Mouse (Mus musculus): Measurements from ENCODE around the gene Npl.

The Npl gene

GRCm38 (mm10) chr1:153549536-153550199 is at the start of gene Npl:
Npl (minus strand) TSS chr1:153550045.
- peak; percentile 58; the same call in 1 of the 2 replicates for ATAC-seq (ENCODE audit: insufficient number of reproducible peaks, low FRiP score, low TSS enrichment)

GRCm38 (mm10) chr1:153599302-153600045 is 49.6 kb upstream of the Npl start:
- ATAC-seq (ENCODE audit: insufficient number of reproducible peaks, low FRiP score, low TSS enrichment) = no peak

DNA sequence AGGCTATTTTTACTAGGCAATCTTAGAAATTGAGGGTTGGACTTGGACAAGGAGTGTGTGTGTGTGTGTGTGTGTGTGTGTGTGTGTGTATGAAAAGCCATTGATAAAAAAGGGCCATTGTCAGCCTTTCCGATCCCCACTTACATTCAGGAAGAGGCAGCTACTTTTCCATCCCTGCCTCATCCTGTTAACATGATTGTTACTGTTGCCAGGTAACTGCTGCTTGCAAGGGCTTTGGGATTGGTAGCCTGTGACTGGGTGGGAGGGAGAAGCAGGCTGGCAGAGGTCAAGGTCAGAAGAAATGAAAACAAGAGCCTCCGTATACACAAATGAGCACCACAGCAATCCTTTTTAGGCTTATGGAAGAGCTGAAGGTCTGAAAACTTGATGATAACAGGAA is 48.9 kb upstream of the Npl start:
- no peak for ATAC-seq (ENCODE audit: insufficient number of reproducible peaks, low FRiP score, low TSS enrichment)

GRCm38 (mm10) chr1:153593678-153594077 is 43.8 kb upstream of the Npl start:
- ATAC-seq (ENCODE audit: insufficient number of reproducible peaks, low FRiP score, low TSS enrichment) = no peak

- no peak for ATAC-seq (ENCODE audit: insufficient number of reproducible peaks, low FRiP score, low TSS enrichment)
Observed at GRCm38 (mm10) chr1:153590176-153590734, 40.4 kb upstream of the Npl start.

DNA sequence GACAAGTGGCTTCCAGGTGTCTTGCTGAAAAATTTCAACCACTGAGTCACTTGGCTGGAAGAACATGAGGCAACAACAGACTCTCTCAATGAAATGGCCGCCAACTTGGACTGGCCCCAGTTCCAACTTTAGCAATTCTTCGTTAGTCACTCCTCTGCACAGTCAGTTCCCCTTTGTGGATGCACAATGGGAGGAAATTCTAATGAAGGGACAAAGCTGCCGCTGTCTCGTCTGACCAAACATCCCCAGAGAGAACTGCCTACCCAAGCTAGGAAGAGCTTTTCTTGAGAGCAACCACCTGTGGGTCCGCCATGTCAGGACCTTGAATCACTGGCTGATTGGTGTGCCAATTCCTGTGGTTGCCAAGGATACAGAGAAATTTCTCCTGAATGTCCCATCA is 38.1 kb upstream of the Npl start:
- no peak for ATAC-seq (ENCODE audit: insufficient number of reproducible peaks, low FRiP score, low TSS enrichment)

GRCm38 (mm10) chr1:153586826-153587225 is 37.0 kb upstream of the Npl start:
- no peak for ATAC-seq (ENCODE audit: insufficient number of reproducible peaks, low FRiP score, low TSS enrichment)

GRCm38 (mm10) chr1:153585752-153586151 is 35.9 kb upstream of the Npl start:
- no peak for ATAC-seq (ENCODE audit: insufficient number of reproducible peaks, low FRiP score, low TSS enrichment)

- no peak for ATAC-seq (ENCODE audit: insufficient number of reproducible peaks, low FRiP score, low TSS enrichment)
Observed at GRCm38 (mm10) chr1:153583189-153583588, 33.3 kb upstream of the Npl start.

DNA sequence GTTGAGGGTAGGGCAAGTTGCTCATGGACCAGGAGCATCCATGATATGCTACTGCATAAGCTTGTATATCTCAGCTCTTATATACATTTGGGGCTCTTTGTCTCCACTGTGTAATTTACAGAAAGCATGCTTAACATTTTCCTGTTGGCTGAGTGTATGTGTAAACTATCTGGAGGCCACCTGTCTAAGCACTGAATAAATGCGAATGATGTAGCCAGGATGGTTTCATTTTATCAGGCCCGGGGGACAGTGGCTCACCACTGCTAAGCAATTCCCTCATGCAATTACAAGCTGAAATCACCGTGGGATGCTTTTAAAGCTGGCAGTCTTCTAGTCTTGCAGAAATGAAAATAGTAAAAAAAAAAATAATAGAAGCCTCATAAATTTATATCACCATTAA is 24.9 kb upstream of the Npl start:
- ATAC-seq (ENCODE audit: insufficient number of reproducible peaks, low FRiP score, low TSS enrichment) = no peak

GRCm38 (mm10) chr1:153572271-153573043 is 22.6 kb upstream of the Npl start:
- ATAC-seq (ENCODE audit: insufficient number of reproducible peaks, low FRiP score, low TSS enrichment) = no peak

DNA sequence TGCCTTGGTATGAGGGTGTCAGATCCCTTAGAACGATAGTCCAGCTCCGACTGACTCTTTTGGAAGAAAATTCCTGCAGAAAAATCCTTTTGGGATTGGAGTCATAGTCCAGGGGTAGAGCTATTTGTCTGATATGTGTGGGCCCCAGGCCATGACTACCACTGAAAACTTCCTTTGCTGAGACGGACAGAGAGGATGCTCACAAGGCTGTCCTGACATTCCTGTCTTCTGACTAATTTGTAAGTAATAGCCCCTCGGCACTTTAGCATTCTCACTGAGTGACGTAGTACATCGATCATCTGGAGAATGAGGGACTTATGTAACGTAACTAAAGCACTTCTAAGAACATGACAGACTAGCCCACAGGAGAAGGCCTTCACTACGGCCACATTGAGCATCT is 15.9 kb upstream of the Npl start:
- no peak for ATAC-seq (ENCODE audit: insufficient number of reproducible peaks, low FRiP score, low TSS enrichment)

DNA sequence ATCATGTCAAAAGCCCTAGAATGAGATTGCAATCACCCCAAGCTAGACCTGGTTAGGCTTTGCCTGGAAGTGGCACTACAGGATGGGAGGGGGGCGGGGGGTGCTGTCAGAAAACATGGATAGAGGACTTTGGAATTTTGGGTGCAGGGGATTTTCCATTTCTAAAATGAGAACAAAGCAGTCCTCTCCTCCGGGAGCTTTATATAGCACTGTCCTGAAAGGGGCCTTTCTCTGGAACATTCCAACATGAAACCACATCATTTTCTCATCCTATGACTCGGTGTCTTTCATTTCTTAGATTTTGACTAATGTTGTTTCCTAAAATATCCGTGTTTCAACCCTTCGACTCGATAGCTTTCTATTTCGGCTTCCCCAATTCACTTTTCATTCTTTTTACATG is 14.9 kb upstream of the Npl start:
- no peak for ATAC-seq (ENCODE audit: insufficient number of reproducible peaks, low FRiP score, low TSS enrichment)

DNA sequence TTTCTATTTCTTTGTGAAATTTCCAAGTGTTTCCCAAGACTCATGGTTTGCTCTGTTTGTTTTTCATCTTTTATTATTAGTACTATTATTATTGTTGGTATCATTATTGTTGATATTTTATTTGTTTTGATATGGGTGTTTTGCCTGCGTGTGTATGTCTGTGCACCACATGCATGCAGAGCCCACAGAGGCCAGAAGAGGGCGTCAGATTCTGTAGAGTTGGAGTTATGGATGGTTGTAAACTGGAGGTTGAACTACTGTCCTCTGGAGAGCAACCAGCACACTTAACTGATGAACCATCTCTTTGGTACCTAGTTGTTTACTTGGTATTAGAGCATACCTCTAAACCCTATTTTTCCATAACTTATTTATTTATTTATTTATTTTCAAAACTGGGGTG is 13.8 kb upstream of the Npl start:
- no peak for ATAC-seq (ENCODE audit: insufficient number of reproducible peaks, low FRiP score, low TSS enrichment)

GRCm38 (mm10) chr1:153560805-153561204 is 11.0 kb upstream of the Npl start:
- no peak for ATAC-seq (ENCODE audit: insufficient number of reproducible peaks, low FRiP score, low TSS enrichment)

DNA sequence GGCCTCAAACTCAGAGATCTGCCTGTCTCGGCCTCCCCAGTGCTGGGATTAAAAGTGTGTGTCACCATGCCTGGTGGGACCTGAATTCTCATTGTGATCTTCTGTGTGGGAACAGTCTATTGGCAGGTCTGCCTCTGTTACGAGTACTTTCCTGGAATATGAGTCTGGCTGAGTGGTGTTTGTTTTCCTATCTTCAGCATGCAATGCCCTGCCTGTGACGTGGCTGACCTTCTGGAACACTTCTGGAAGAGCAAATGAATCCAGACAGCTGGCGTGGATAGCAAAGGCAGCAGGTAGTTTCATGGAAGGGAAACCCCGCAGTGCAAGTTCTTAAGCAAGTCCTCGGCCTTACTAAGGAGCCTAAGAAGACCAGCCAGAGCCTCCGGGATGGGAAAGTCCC is 9.9 kb upstream of the Npl start:
- no peak for ATAC-seq (ENCODE audit: insufficient number of reproducible peaks, low FRiP score, low TSS enrichment)

DNA sequence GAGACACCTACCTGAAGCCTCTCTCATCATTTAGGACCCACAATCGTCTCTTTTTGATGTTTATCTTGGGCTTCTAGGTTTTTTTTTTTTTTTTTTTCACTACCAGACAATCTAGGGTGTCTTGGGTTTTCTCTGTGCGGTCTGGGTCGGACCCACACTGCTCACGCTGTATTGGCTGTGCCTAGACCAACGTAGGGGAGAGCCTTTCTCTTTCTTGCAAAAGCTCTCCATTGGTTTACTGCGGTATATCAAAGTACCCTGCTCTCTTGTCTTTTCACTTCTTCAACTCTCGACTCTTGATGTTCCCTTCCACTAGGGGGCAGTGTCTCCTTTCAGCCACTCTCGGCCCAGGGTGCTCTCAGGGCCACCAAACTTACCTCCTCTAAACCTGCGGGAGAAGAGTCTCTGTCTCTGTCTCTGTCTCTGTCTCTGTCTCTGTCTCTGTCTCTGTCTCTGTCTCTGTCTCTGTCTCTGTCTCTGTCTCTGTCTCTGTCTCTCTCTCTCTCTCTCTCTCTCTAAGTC is 9.3 kb upstream of the Npl start:
- peak; percentile 76 for ATAC-seq (ENCODE audit: insufficient number of reproducible peaks, low FRiP score, low TSS enrichment)

DNA sequence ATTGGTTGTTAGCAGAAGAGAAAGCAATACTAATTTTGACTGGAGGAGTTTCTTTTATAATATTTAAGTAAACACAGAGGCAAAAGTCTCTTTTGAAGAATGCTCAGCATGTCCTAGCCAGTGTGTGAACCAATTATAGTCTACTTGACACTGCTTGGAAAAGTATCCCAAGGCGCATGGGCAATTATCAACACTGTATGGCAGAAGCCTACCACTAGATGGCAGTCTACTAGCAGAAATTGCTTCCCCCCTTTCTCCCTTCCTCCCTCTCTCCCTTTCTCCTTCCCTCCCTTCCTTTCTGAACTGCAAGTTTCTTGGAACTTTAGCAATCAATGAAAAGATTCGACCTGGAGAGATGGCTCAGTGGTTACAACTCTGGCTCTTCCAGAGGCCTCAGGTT is 7.1 kb upstream of the Npl start:
- peak; percentile 67; the same call in 1 of the 2 replicates for ATAC-seq (ENCODE audit: insufficient number of reproducible peaks, low FRiP score, low TSS enrichment)

DNA sequence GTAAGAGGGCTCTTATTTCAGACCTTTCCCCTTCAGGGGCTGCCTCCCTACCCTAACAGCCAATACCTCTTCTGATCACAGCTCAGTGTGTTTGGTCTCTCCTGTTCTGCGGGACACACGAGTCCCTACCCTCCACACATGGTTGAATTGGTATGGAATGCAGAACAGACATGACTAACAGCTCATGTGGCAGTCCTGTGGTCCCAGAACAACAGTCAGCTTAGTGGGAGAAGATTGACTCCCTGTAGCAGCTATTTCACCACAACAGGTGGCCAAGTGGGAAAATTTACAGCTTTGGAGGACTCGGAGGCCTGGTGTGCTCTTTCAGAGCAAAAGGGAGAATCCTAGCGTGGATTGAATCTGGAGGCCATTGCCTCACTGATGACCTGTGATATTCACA is 6.4 kb upstream of the Npl start:
- ATAC-seq (ENCODE audit: insufficient number of reproducible peaks, low FRiP score, low TSS enrichment) = no peak

GRCm38 (mm10) chr1:153550814-153551213 is 969 bp upstream of the Npl start:
- no peak for ATAC-seq (ENCODE audit: insufficient number of reproducible peaks, low FRiP score, low TSS enrichment)

- ATAC-seq (ENCODE audit: insufficient number of reproducible peaks, low FRiP score, low TSS enrichment) = no peak
Observed at GRCm38 (mm10) chr1:153547555-153547954, 2.3 kb downstream of the Npl start.

All from cerebellum, adult (tissue).